Mouse (Mus musculus) lung, adult 18-20 months (tissue): ENCODE results near the gene Nxpe3.
A peak's percentile ranks its signal among the peaks of the same experiment; 100 is the strongest.
"Not testable (repeated sequence)": the region's sequence is repeated elsewhere in the genome, so short reads cannot be mapped to it uniquely, and the experiment has no call there.

Source experiments
- DNase-seq, 2 experiments: peaks; one replicate each; pipeline ENCODE4 v3.0.0; 2022; ENCODE audit warnings: mixed read lengths in 2 of 2

Nxpe3 gene

DNA sequence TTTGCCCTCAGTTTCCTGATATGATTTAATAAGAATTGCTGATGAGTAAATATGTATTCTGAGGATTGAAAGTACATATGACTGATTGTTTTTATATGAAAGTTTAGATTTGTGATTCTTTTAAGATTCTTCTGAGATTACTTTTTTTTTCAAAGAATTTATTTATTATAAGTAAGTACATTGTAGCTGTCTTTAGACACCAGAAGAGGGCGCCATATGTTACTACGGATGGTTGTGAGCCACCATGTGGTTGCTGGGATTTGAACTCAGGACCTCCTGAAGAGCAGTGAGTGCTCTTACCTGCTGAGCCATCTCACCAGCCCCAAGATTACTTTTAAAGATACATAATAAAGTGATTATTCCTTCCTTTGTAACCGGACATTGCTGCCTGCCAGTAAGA, 5.6 kb downstream of the Nxpe3 start:
- DNase-seq, result no peak

DNA sequence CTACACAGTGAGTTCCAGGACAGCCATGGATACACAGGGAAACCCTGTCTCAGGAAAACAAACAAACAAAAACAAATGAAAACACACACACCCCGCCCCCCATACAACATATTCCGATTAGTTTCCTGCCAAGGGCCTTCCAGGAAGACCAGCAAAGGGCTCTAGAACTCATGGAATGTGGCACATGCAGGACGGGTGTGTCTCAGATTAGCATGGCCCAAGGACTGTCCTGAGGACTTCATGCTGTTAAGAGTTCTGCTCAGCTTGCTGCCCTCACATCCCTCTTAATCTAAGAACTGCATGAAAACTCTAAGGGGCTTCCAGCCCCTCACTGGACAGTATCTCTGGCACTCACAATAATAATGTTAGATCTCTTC, 6.5 kb downstream of the Nxpe3 start:
- DNase-seq, result no peak

DNA sequence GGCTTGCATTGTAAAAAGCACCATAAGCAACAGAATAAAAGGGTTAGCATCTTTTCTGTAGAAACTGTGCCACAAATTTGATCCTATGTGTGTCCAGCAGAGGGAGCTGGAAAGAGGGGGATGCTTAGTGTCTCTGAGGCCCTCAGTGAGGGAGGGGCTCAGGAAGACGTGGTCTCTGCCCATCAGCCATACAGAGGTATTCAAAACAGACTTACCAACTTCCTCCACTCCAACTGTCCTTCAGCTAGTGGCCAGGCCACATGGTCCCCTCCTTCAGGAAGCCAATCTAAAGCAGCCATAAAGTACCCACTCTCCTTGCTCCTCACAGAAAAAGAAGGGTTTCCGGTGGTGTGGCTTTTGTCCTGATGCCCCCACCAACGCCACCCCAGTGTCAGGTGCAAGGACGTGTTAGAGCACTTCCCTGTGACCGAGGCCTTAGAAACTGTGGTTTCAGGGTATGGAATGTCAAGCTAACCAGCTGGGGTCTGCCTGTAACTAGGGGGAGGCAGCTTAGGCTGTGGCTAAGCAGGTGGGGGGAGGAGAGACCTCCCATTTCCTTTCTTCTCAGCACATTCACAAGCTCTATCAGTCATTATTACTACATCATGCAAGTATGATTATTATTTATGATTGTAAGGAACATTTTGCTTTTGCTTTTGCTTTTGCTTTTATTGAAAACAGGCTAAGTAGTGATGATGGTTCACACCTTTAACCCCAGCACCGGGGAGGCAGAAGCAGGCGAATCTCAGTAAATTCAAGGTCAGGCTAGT, 7.1 kb downstream of the Nxpe3 start:
- DNase-seq, result no peak

DNA sequence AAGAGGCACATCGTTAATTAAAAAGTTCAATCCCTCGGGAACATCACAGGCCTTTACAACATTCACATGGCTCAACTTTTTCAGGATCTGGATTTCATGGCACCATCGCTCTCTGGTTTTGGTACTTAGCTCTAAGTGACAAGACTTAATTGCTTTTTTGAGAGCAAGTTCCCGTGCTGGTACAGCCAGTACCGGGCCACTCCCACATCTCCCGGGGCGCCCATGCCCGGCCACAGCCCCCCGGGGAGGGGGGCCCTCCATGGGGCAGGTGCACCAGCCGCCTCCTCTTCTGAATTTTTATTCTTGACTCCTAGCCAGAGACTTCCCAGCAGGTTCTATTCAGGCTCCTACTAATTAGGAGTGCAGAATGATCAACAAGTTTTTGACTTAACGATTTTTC, 10.8 kb downstream of the Nxpe3 start:
- DNase-seq, result no peak

DNA sequence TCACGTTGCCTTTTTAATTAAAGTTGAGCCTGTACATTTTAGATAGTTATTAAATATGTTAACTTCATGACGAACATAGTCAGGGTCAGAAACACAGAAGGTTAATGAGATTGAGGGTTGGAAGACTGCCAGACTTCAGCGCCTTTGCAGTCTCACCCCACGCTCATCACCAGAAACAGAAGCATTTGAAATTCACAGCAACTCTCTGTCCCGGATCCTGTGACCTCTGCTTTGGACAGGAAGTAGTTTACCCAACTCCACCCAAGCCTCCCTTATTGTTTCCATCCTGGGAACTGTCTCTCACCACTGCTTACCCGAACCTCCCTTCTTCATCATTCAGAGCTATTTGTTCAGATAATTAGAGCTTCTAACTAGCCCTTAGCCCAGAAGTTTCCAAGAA, 19.1 kb downstream of the Nxpe3 start:
- DNase-seq, result no peak

DNA sequence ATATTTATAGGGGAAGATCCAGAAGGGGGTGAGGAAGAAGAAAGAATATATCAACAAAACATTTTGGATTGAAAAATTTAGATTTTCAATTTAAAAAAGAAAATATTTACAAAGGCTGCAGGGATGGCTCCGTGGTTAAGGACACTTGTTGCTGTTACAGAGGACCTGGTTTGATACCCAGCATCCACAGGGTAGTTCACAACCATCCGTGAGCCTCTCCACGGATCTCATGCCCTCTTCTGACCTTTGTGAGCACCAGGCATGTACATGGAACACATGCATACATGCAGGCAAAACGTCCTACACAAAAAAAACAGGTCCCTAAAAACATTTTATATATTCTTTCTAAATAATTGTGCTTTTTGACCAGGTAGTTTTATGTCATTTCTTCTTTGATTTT, 31.3 kb downstream of the Nxpe3 start:
- no peak for DNase-seq

DNA sequence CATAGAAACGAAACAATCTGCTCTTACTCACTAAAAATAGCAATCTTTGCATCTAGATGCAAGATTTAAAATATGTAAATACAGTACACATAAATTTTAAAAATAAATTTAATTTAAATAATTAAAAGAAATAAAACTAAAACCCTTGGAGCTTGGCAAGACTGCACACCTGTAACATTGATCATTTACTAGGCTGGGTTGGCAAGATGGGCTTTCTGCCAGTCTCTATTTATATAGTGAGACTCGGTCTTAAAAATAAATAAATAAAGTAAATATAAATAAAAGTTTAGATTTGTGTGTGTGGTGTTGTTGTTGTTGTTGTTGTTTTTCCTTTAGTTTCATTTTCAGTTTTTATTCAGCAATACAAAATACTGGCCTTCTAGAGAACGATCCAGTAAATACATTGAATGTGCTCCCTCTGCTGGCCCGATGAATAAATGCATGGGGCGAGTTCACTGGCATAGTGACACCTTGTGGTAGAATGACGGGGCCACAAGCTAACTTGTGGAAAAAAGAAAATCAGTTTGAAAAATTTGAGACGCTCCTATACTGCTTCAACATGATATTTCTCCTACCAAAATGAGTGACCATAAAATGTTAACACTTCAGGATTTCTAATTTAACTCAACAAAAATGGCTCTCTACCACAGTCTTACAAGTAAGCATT, 31.8 kb downstream of the Nxpe3 start:
- peak; percentile 61 to 63 for DNase-seq

DNA sequence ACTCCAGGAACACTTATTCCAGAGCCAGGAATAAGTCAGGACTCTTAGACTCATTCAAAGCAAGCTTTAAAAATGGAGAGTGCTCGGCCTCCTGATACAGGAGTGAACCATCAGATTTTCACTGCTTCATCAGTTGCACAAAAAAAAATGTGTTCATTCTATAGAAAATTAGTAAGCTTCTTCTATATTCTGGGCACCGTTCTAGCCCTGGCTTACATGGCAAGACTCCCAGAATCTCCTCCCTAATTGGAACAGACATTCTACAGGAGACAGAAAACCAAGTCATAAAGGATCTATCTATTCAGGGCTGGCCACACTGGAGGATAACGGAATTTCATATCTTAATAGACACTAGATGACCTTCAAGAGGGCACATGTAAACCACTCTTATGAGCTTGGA, 34.0 kb downstream of the Nxpe3 start:
- no peak for DNase-seq

DNA sequence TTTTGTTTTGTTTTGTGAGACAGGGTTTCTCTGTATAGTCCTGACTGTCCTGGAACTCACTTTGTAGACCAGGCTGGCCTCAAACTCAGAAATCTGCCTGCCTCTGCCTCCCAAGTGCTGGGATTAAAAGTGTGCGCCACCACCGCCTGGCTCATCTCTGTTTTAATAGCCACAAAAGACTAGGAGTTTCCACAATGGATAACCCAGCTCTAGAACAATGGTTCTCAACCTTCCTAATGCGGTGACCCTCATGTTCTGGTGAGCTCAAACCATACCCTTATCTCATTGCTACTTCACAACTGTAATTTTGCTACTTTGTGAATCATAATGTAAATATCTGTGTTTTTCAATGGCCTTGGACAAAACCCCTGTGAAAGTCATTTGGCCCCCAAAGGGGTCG, 35.7 kb downstream of the Nxpe3 start:
- not testable (repeated sequence) for DNase-seq

DNA sequence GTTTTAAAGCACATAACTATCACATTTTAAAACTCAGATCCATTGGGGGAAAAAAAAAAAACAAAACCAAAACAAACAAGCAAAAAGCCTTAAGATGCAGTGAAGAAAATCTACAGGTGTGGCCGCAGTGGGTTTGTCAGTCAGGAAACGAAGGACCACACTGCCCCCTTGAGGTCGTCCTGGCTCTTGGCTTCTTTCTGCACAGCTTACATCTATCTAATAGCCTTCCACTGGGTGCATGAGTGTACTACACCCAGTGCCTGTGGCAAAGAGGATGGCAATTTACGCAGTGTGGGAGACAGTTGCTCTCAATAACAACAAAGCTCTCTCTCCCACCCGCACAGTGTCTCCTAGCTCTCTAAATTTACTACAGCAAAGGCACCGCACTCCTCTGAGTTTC, 36.6 kb downstream of the Nxpe3 start:
- DNase-seq, result peak; percentile 60 to 74

DNA sequence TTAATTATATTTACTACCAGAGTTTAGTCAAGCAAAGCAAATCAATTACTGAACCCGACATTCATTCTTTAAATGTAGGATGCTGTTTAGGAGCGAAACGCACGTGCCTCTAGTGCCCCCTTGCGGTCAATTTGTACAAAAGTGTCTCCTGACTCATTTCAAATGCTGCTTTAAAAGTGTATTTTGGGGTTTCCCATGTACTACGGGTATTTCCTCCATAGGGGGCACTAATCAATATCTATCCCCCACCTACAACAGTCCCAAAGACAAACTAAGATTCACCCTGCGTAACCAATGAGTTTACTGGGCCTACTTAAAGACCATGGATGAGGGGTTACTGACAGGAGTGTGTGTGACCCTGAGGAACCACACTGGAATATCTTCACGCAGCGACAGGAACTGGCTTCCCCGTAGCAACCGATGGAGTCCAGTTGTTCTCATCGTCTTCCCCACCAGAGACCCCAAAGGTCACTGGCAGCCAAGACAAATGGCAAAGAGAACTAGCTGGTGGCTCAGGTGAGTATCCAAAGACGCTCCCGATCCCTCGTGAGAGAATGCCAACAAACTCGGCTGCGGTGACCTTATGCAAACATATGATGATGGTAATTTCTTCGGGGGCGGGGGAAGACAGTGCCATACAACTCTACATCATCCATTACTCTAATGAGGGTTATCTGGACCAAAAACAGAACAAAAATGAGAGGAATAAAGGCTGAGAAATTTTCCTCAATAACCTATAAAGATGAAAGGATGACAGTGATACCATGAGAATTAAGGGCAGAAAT, 42.0 kb downstream of the Nxpe3 start:
- peak; percentile 64 to 74 for DNase-seq

DNA sequence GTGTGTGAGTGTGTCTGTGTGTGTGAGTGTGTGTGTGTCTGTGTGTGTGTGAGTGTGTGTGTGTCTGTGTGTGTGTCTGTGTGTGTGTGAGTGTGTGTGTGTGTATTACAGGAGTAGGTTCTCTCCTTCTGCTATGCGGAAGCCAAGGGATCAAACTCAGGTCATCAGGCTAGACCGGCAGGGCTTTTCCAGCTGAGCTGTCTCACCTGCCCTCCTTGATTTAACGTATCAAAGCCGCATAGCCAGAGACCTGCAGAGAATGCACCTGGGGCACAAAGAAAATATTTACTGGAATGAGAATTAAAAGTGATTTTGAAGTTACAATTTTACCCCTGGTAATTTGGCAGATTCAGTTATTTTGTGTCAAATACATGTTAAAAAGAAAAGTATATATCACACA, 42.6 kb downstream of the Nxpe3 start:
- DNase-seq, result no peak

DNA sequence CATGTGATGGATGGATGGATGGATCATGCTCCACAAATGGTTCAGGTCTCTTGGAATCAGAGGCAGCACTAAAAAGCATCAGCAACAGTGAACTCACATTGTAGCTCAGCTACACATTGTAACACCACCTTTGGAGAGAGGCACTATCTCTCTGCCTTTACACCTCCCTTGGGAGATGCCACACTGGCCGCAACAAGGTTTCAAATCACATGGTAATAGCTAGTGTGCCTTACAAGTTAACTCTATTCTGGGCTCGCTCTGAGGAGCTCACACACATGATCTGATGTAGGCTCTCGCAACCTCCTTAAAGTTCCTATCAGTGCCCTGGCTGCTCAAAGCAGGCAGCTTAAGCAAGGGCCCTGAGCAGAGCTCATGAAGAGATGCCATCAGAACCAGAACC, 44.6 kb downstream of the Nxpe3 start:
- no peak for DNase-seq

DNA sequence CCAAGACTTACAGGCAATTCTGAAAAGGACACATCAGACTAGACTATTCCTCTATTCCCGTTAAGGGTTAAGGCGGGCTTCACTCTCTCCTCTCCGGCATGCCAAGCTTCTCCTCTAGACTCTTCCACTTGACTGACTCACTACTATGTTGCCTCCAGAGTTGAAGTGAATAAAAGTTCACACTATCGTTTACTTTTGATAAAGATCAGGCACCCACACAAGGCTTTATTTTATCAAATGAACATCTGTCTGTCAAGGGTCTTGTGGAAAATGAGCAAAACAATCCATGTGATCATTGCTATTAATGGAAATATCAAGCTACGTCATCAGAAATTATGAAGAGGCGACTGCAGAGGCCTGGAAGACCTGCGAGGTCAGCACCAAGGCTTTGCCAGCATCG, 47.4 kb downstream of the Nxpe3 start:
- DNase-seq, result no peak

DNA sequence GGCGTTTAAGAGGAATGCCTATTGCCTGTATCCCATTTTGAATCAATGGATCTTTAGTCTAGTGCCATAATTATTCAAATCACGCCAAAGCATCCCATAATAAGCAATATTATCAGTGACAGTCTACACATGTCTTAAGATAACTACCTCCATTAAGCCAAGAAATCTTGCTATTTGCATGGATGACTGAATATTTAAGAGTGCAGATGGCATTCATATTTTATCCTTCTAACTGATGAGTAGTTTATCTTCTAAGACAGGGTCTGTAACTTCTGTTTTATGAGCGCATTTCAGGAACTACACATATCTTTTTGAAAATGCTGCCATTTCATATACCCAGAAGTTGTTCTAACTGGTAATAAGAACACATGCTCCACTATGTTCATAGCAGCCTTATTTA, 50.2 kb downstream of the Nxpe3 start:
- DNase-seq, result no peak

DNA sequence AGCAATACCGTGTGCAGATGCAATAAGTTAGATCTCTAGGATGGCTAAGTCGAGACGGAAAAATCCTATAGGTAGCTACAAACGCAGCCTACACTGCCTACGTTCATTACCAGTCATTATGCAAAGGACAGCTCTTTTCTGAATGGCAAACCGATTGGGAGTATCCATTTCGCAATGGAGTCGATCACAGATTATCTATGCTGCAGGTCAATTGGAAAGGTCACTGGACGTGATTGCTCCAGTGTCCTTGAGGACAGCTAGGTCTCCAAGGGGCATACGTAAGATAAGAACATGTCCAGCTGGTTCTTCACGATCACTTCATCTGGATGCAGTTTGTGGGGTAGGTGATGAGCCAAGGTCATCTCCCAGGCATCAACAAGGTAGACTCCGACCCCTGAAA, 51.2 kb downstream of the Nxpe3 start:
- DNase-seq, result no peak

DNA sequence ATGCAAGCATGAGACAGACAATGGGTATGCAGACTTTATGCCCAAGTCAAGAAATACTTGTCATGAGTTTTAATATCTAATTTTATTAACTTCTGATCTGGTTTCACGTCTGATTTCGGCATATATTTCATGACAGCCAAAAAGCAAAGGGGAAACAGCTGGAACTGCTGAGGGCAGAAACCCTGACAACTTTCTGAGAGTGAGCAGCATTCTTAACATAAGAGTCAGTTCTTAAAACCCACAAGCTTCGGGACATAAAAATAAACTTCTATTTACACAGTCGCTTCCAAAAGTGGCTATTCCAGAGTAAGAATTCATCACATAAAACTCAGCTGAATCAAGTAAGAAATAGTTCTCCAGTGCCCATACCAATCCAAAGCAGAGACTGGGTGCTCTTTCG, 52.0 kb downstream of the Nxpe3 start:
- no peak for DNase-seq

DNA sequence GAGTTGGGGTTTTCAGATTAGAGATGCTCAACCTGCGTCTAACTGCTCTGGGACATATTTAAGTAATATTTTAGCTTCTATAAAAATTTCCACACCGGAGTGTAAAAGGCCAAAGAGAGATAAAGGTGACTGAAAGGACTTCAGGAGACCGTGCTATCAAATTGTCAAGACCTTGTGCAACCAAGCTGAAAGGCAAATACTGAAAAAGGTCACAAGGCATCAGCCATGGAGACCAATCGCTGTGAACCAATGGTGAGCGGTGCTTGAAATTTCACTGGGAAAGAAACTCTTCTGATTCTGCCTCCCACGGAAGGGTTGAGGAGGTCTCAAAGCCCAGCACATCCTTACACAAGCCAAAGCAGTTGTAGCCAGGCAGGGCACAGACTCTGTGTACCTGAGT, 53.6 kb downstream of the Nxpe3 start:
- no peak for DNase-seq

DNA sequence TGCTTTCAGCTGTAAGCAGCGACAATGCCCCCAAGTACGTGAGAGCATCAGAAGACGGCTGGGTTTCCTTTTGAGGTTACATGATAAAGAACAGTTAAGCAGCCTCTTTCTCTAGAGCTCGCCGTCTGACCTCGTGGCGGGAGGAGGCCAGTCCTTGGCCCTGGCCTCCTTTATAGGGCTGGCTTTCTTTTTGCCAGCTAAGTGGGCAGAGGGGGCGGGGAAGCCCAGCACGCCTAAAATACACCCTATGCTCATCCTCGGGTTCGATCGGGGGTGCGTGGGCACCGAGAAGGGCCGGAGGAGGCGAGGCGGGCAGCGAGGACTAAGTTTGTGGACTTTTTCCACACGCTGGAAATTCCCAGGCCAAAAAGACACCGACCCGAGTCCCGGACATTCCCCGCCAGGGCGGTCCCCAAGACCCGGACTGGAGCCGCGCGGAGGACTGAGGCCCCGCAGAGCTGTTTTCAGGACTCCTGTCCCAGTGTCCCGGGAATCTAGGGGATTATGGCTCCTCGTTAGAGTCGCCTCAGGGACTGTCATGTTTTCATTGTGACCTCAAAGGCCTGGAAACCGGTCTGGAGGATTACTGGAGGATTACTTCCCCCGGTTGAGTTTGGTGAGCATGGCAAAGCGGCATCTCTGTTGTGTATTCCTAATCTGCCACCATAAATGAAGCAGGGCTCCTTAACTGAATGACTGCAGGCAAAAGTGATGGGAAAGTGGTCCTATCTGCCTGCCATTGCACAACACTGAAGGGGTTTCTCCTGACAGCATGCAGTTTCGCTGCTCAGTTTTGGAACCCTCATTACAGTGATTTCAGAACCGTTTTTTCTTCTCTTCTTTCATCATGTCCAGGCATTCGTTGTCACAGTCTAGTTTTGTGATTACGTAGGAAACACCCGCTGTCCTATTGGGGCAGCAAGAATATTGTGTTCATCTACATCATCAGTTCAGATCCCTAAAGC, 56.3 kb downstream of the Nxpe3 start, which contains the start of gene Nfkbiz:
Nfkbiz (minus strand) TSS at position 390 of the 965 bp plus-strand sequence.
- peak; percentile 86 for DNase-seq

DNA sequence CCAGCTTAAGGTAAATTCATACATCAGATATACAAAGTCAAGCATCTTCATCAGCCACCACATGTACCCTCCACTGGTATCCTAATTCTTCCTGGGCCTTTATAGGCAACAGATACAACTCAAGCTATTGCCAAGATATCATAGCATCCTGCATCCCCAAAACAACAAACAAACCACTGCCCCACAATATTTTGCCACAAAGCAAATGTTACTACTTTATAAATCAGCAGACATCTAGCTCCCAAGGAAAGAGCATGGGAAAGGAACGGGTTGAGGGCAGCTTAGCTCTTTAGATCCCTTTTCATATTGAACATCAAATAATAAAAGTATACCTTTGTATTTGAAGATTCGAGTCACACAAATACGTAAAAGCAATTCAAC, 57.0 kb downstream of the Nxpe3 start:
- DNase-seq, result no peak

DNA sequence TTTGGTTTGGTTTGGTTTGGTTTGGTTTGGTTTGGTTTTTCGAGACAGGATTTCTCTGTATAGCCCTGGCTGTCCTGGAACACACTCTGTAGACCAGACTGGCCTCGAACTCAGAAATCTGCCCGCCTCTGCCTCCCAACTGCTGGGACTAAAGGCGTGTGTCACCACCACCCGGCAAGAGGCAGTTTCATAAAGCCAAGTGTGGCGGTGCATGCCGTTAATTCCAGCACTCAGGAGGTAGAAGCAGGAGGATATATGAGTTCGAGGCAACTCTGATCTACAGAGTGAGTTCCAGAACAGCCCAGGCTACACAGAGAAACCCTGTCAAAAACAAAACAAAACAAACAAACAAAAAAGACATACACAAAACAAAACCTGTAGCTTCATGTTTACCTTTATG, 57.4 kb downstream of the Nxpe3 start:
- DNase-seq, result not testable (repeated sequence)

DNA sequence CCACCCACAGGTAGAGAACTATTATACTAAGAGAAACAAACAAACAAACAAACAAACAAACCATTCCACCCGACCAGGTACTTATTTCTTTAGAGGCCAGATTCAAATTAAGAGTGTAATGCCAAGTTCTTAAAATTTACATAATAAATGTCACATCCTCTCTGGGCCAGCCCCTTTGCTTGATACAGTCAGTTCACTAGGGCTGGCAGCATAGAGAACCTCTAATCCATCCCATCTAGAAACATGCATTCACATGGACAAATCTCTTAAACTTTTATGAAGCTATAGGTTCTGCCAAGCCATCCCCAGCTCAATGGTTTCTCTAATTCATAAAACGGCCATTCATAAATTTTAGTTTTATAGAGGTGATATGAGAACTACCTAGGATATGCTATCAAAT, 57.9 kb downstream of the Nxpe3 start:
- no peak for DNase-seq

DNA sequence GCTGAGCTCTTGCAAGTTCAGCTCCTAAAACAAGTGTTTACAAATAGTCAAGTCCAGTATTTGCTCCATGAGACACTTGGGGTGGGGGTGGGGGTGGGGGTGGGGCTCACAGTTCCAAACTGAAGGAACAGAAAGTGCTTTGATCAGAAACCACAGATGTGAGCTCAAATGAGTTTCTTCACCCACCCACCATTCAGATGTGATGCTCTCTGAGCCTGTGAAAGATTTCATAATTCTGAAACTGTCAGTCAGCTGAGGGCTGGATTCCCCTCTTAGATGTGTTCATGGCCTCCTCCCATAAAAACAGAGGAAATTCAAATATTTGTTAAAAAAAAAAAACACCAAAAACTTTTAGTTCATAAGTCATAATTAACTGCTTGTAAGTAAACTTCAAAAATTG, 59.3 kb downstream of the Nxpe3 start:
- no peak for DNase-seq
